In genomic region chr14:26328562-26328961, GRCm38 (mm10) we compare ENCODE assay signal across 18 mouse cellular contexts.
DNase-seq lines count a peak whose midpoint lies in the region; ATAC-seq and TF ChIP-seq lines count a peak whose summit lies in the region.
"Had no signal": no experiment of that assay in that cellular context is flagged by ENCODE, and none has a peak within 500 bp of the region (broad histone marks: within the 10 kb centered on the region; RNA-seq: fewer than 3 reads in every experiment).

No protein-coding gene starts in this region.

- H3K4me2 ChIP-seq in hindbrain, postnatal 0 days (ENCODE audit: low read depth, low read length), result no peak overlapping the region
- H3K4me2 ChIP-seq: heart, embryonic 11.5 days; intestine, embryonic 15.5 days; liver, embryonic 13.5 days; neural tube, embryonic 13.5 days had no signal

- no peaks in the 10 kb centered on the region for H3K9me3 ChIP-seq in hindbrain, postnatal 0 days (ENCODE audit: low read length)
- H3K9me3 ChIP-seq in hindbrain, embryonic 10.5 days, result no peaks in the 10 kb centered on the region
- H3K9me3 ChIP-seq: intestine, embryonic 15.5 days; liver, embryonic 13.5 days; neural tube, embryonic 13.5 days had no signal

- H3K27me3 ChIP-seq in hindbrain, postnatal 0 days (ENCODE audit: insufficient read depth, low read length), result no peaks in the 10 kb centered on the region
- H3K27me3 ChIP-seq in hindbrain, embryonic 10.5 days (ENCODE audit: insufficient read depth, poor library complexity, severe bottlenecking), result no peaks in the 10 kb centered on the region
- H3K27me3 ChIP-seq: intestine, embryonic 15.5 days; liver, embryonic 13.5 days; neural tube, embryonic 13.5 days had no signal

- H3K9ac ChIP-seq in hindbrain, postnatal 0 days (replicated peaks; ENCODE audit: low read length), result no peak overlapping the region
- H3K9ac ChIP-seq: intestine, embryonic 15.5 days; liver, embryonic 13.5 days; neural tube, embryonic 13.5 days had no signal

- H3K4me1 ChIP-seq in hindbrain, postnatal 0 days (ENCODE audit: insufficient read depth, low read length), result no peaks in the 10 kb centered on the region
- H3K4me1 ChIP-seq in hindbrain, embryonic 10.5 days (replicated peaks), result no peaks in the 10 kb centered on the region
- H3K4me1 ChIP-seq: intestine, embryonic 15.5 days; liver, embryonic 13.5 days; neural tube, embryonic 13.5 days had no signal

- H3K4me3 ChIP-seq in hindbrain, postnatal 0 days (ENCODE audit: low read length), result no peak overlapping the region
- no peak overlapping the region for H3K4me3 ChIP-seq in hindbrain, embryonic 10.5 days
- H3K4me3 ChIP-seq: intestine, embryonic 15.5 days; liver, embryonic 13.5 days; neural tube, embryonic 13.5 days had no signal

- 49% methylated on average over 6 of the region's 6 CpGs for WGBS in hindbrain, postnatal 0 days
- 85% methylated on average over 6 of the region's 6 CpGs for WGBS in hindbrain, embryonic 10.5 days

- peak; percentile 74 for DNase-seq in hindbrain, postnatal 0 days (ENCODE audit: low spot score)
- no peak for DNase-seq in hindbrain, embryonic 10.5 days (ENCODE audit: low spot score)
- DNase-seq in MN1 (ENCODE audit: low spot score), result peak; percentile 32
- peak; percentile 73 to 79 for DNase-seq in cerebellum, postnatal 14 days
- DNase-seq in frontal cortex, postnatal 25 days (ENCODE audit: low spot score in 2 of 2), result no peak
- DNase-seq: adrenal gland, adult 8-10 months; embryo, embryonic 11 days; gastrocnemius, postnatal 36 days; heart, postnatal 36 days; liver, embryonic 13.5 days; spleen, adult 18-20 months; thymus, postnatal 36 days had no signal

- no peak overlapping the region for H3K27ac ChIP-seq in hindbrain, postnatal 0 days
- no peak overlapping the region for H3K27ac ChIP-seq in hindbrain, embryonic 10.5 days
- H3K27ac ChIP-seq: intestine, embryonic 15.5 days; kidney, postnatal 0 days; liver, embryonic 13.5 days; neural tube, embryonic 13.5 days had no signal

- no peak for TF ChIP-seq CTCF in hindbrain, postnatal 0 days (IDR thresholded peaks at IDR 0.05; ENCODE audit: low read depth)

- H3K36me3 ChIP-seq in hindbrain, postnatal 0 days (ENCODE audit: insufficient read depth, low read length), result no peaks in the 10 kb centered on the region
- H3K36me3 ChIP-seq in hindbrain, embryonic 10.5 days, result no peaks in the 10 kb centered on the region
- H3K36me3 ChIP-seq: intestine, embryonic 15.5 days; liver, embryonic 13.5 days; neural tube, embryonic 13.5 days had no signal

- 0 out of 2 replicates have a peak, but pooled peaks have one; percentile 62 for ATAC-seq in hindbrain, postnatal 0 days
- peak; percentile 56; the same call in 1 of the 2 replicates for ATAC-seq in cerebellum, adult (ENCODE audit: insufficient number of reproducible peaks, low FRiP score, low TSS enrichment)
- ATAC-seq in erythroid progenitor cell, adult 5-6 weeks (replicated peaks; ENCODE audit: low FRiP score, poor library complexity, severe bottlenecking), result no peak
- ATAC-seq: intestine, embryonic 15.5 days had no signal

Comparison
In these comparisons a context has a peak if more than half of its experiments do, and no peak if none do; other contexts are left out.
1. DNase-seq: peak in hindbrain, postnatal 0 days (single experiment), MN1 (single experiment) and cerebellum, postnatal 14 days (2 of 2); none in hindbrain, embryonic 10.5 days (single experiment) and frontal cortex, postnatal 25 days (0 of 2).